ENCODE assay signal across 23 mouse cellular contexts in the genomic region with DNA sequence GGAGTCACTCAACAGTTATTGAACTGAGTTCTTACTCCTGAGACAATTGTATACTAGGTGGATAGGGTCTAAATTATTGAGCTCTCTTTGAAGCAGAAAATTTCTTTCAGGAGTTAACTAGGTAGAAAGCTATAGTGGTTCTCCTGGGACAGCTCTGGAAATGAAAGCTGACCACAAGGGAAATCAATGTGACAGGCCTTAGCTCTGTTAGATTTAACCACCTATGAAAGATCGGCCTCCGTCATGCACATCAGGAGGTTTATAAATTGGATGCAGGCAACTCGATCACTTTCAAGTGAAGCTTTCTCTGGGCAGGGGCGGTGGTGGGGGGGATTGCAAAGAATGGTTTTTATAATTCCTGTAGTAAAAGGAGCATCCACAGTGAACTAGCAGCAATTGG. TPM values are rescaled to one million over a fixed set of nuclear protein-coding genes. Genes with fewer than 3 reads are reported as not detected.
"Had no signal": no experiment of that assay in that cellular context is flagged by ENCODE, and none has a peak within 500 bp of the region (broad histone marks: within the 10 kb centered on the region; RNA-seq: fewer than 3 reads in every experiment).

No protein-coding gene starts in this region.

- H3K4me1 ChIP-seq: midbrain, embryonic 12.5 days; stomach, embryonic 15.5 days had no signal

- H3K27me3 ChIP-seq: limb, embryonic 12.5 days; limb, embryonic 15.5 days; midbrain, embryonic 12.5 days; stomach, embryonic 15.5 days had no signal

- H3K9ac ChIP-seq: limb, embryonic 12.5 days; limb, embryonic 15.5 days; liver, embryonic 14.5 days; liver, postnatal 0 days; lung, embryonic 14.5 days; midbrain, embryonic 12.5 days; stomach, embryonic 15.5 days had no signal

- H3K4me2 ChIP-seq: limb, embryonic 12.5 days; limb, embryonic 15.5 days; liver, embryonic 11.5 days; lung, embryonic 14.5 days; midbrain, embryonic 12.5 days; stomach, embryonic 15.5 days had no signal

- H3K9me3 ChIP-seq: limb, embryonic 12.5 days; limb, embryonic 15.5 days; midbrain, embryonic 12.5 days; stomach, embryonic 15.5 days had no signal

- ATAC-seq: liver, postnatal 0 days; lung, postnatal 0 days; midbrain, embryonic 16.5 days had no signal

- H3K4me3 ChIP-seq: limb, embryonic 12.5 days; limb, embryonic 15.5 days; midbrain, embryonic 12.5 days; stomach, embryonic 15.5 days had no signal

- H3K36me3 ChIP-seq: limb, embryonic 12.5 days; limb, embryonic 15.5 days; midbrain, embryonic 12.5 days; stomach, embryonic 15.5 days had no signal

- H3K27ac ChIP-seq: limb, embryonic 12.5 days; limb, embryonic 15.5 days; liver, embryonic 14.5 days; macrophage; midbrain, embryonic 12.5 days; stomach, embryonic 15.5 days had no signal

- DNase-seq: kidney, postnatal 14 days; kidney, postnatal 4 days; left cerebral cortex, postnatal 4 days; liver, postnatal 0 days; lung, embryonic 14.5 days; right cerebral cortex, postnatal 25 days; spleen, adult 18-20 months; thymus, adult 18-20 months; thymus, postnatal 36 days had no signal

RNA-seq across cellular contexts. Expression of gene Pmch, which starts 27.4 kb away (rescaled TPM):
- total RNA-seq: layer of hippocampus, postnatal 14 days; left cerebral cortex, postnatal 14 days; left cerebral cortex, postnatal 4 days; megakaryocyte, adult 5-6 weeks had no signal
- polyA plus RNA-seq: macrophage; testis, adult 2 months; urinary bladder, adult 2 months had no signal
